Mouse (Mus musculus) kidney, adult 2 months (tissue): ENCODE results near the gene Lhfp. TPM values are rescaled to one million over a fixed set of nuclear protein-coding genes. Genes with fewer than 3 reads are reported as not detected.
A peak's percentile ranks its signal among the peaks of the same experiment; 100 is the strongest.
"Not testable (repeated sequence)": the region's sequence is repeated elsewhere in the genome, so short reads cannot be mapped to it uniquely, and the experiment has no call there.

Experiments
- DNase-seq: peaks from one replicate; pipeline ENCODE4 v3.0.0; 2021
- H3K27ac ChIP-seq: fragments of 200-500 bp; 2 replicates; pipeline ENCODE4 v1.5.1; 2012; ENCODE audit warnings: low read depth, low read length, control low read depth, inconsistent platforms; ENCODE audit not compliant: insufficient read depth
- H3K27me3 ChIP-seq: fragments of 200-500 bp; replicated peaks from 2 replicates; pipeline ENCODE4 v1.6.1; 2012; ENCODE audit warnings: mild to moderate bottlenecking, moderate library complexity, low read length, inconsistent platforms; ENCODE audit not compliant: control insufficient read depth, insufficient read depth
- H3K36me3 ChIP-seq: fragments of 200-500 bp; 2 replicates; pipeline ENCODE4 v1.6.1; 2012; ENCODE audit warnings: mild to moderate bottlenecking, moderate library complexity, low read length, inconsistent platforms; ENCODE audit not compliant: control insufficient read depth, insufficient read depth
- H3K4me1 ChIP-seq: fragments of 200-500 bp; 2 replicates; pipeline ENCODE4 v1.6.1; 2011; ENCODE audit warnings: low read length; ENCODE audit not compliant: control insufficient read depth, insufficient read depth
- H3K4me3 ChIP-seq: fragments of 200-500 bp; 2 replicates; pipeline ENCODE4 v1.5.1; 2011; ENCODE audit warnings: mild to moderate bottlenecking, low read depth, low read length, control low read depth; ENCODE audit not compliant: insufficient read depth
- CTCF ChIP-seq: fragments of 200-500 bp; conservative IDR thresholded peaks from 2 replicates; pipeline ENCODE4 v1.5.1; 2011; ENCODE audit warnings: low read depth, mild to moderate bottlenecking, control low read depth, low read length, moderate library complexity, mixed read lengths; ENCODE audit not compliant: insufficient read depth, insufficient read length
- POLR2A ChIP-seq: fragments of 200-500 bp; IDR thresholded peaks from one replicate; pipeline ENCODE4 v1.6.1; 2011; ENCODE audit warnings: low read depth, low read length, control low read depth
- WGBS: fragments of 180-500 bp; shearing (Covaris S2); methylation state at CpG from one replicate; pipeline ENCODE4 v1.1.7; 2018; 5-methylcytosine and 5-hydroxymethylcytosine counted together
- polyA plus RNA-seq: library from polyadenylated mRNA; depleted of rRNA; stranded (reverse); fragments of >200 nt; gene quantifications from 2 replicates; pipeline ENCODE4 v1.2.3, GENCODE M21; 2012

Gene Lhfp
- polyA plus RNA-seq, 1 experiment: 47.7 TPM

- no peaks in the 10 kb centered on the region for H3K36me3 ChIP-seq
- no peak overlapping the region for H3K27ac ChIP-seq
- no peak for DNase-seq
- 79% methylated on average over 6 of the region's 6 CpGs for WGBS
- H3K4me3 ChIP-seq: no peak overlapping the region
- no peaks in the 10 kb centered on the region for H3K4me1 ChIP-seq
- TF ChIP-seq CTCF (no peak), POLR2A (no peak)
- H3K27me3 ChIP-seq: no peaks in the 10 kb centered on the region
Observed at GRCm38 (mm10) chr3:53100803-53101202, 59.5 kb downstream of the Lhfp start.

- no peak for TF ChIP-seq POLR2A
- TF ChIP-seq CTCF: no peak
- WGBS: 45% methylated on average over 6 of the region's 6 CpGs
- Histone ChIP-seq H3K4me3 (no peak overlapping the region), H3K36me3 (no peaks in the 10 kb centered on the region), H3K27me3 (no peaks in the 10 kb centered on the region), H3K4me1 (no peaks in the 10 kb centered on the region), H3K27ac (no peak overlapping the region)
- no peak for DNase-seq
Observed at GRCm38 (mm10) chr3:53101711-53102110, 60.4 kb downstream of the Lhfp start.

GRCm38 (mm10) chr3:53102131-53102756, 60.9 kb downstream of the Lhfp start:
- TF ChIP-seq CTCF: no peak
- no peak for TF ChIP-seq POLR2A
- Histone ChIP-seq H3K4me1 (no peaks in the 10 kb centered on the region), H3K27ac (no peak overlapping the region), H3K27me3 (no peaks in the 10 kb centered on the region), H3K4me3 (no peak overlapping the region), H3K36me3 (no peaks in the 10 kb centered on the region)
- 30% methylated on average over 5 of the region's 5 CpGs for WGBS
- DNase-seq: peak; percentile 63

GRCm38 (mm10) chr3:53102757-53103153, 61.4 kb downstream of the Lhfp start:
- Histone ChIP-seq H3K36me3 (no peaks in the 10 kb centered on the region), H3K4me1 (no peaks in the 10 kb centered on the region), H3K27me3 (no peaks in the 10 kb centered on the region), H3K27ac (no peak overlapping the region), H3K4me3 (no peak overlapping the region)
- DNase-seq: no peak
- no peak for TF ChIP-seq CTCF
- TF ChIP-seq POLR2A: no peak
- WGBS: 39% methylated on average over 12 of the region's 12 CpGs

- WGBS: 61% methylated on average over 11 of the region's 11 CpGs
- no peaks in the 10 kb centered on the region for H3K27me3 ChIP-seq
- no peak for TF ChIP-seq CTCF
- no peak for TF ChIP-seq POLR2A
- no peaks in the 10 kb centered on the region for H3K4me1 ChIP-seq
- no peak for DNase-seq
- H3K27ac ChIP-seq: no peak overlapping the region
- no peak overlapping the region for H3K4me3 ChIP-seq
- no peaks in the 10 kb centered on the region for H3K36me3 ChIP-seq
Observed at GRCm38 (mm10) chr3:53108594-53109373, 67.5 kb downstream of the Lhfp start.

GRCm38 (mm10) chr3:53109879-53110278, 68.6 kb downstream of the Lhfp start:
- no peak overlapping the region for H3K4me3 ChIP-seq
- no peaks in the 10 kb centered on the region for H3K27me3 ChIP-seq
- no peaks in the 10 kb centered on the region for H3K4me1 ChIP-seq
- WGBS: 31% methylated on average over 3 of the region's 3 CpGs
- peak; percentile 23 for DNase-seq
- H3K36me3 ChIP-seq: no peaks in the 10 kb centered on the region
- no peak for TF ChIP-seq POLR2A
- no peak for TF ChIP-seq CTCF
- no peak overlapping the region for H3K27ac ChIP-seq

GRCm38 (mm10) chr3:53112048-53112447, 70.7 kb downstream of the Lhfp start:
- no peaks in the 10 kb centered on the region for H3K27me3 ChIP-seq
- H3K4me1 ChIP-seq: no peaks in the 10 kb centered on the region
- DNase-seq: no peak
- WGBS: 95% methylated on average over 7 of the region's 7 CpGs
- H3K4me3 ChIP-seq: no peak overlapping the region
- H3K36me3 ChIP-seq: no peaks in the 10 kb centered on the region
- H3K27ac ChIP-seq: no peak overlapping the region
- TF ChIP-seq CTCF (no peak), POLR2A (no peak)

- H3K4me1 ChIP-seq, H3K4me3 ChIP-seq, H3K36me3 ChIP-seq, H3K27me3 ChIP-seq: not testable (repeated sequence)
- H3K27ac ChIP-seq: peak overlapping the region; percentile 23; the same call in 1 of the 2 replicates
- 44% methylated on average over 6 of the region's 9 CpGs for WGBS
- DNase-seq: peak; percentile 27
Observed at GRCm38 (mm10) chr3:53118755-53119154, 77.4 kb downstream of the Lhfp start.
